Mouse (Mus musculus) ovary, adult 18-20 months (tissue): ENCODE measurements around the gene Frmpd4.

Experiments
- DNase-seq: peaks from one replicate; pipeline ENCODE4 v3.0.0; 2022; ENCODE audit warnings: low spot score, mixed read lengths

Frmpd4 gene

GRCm38 (mm10) chrX:168577131-168577530 lies at the start of gene Frmpd4:
TSS of gene Frmpd4 (minus strand) at chrX:168577231.
- DNase-seq = no peak

- DNase-seq = no peak
These were observed 18.2 kb upstream of the Frmpd4 start for GRCm38 (mm10) chrX:168595193-168595592.

- DNase-seq = no peak
These were observed 7.3 kb upstream of the Frmpd4 start for GRCm38 (mm10) chrX:168584303-168584702.

- DNase-seq = no peak
These were observed 5.2 kb downstream of the Frmpd4 start for GRCm38 (mm10) chrX:168571808-168572207.

- DNase-seq = no peak
These were observed 7.8 kb downstream of the Frmpd4 start for GRCm38 (mm10) chrX:168569231-168569630.

- DNase-seq = no peak
These were observed 71.8 kb downstream of the Frmpd4 start for GRCm38 (mm10) chrX:168505254-168505653.

GRCm38 (mm10) chrX:168455233-168455632 lies 121.8 kb downstream of the Frmpd4 start:
- DNase-seq = no peak

GRCm38 (mm10) chrX:168431206-168431605 lies 145.8 kb downstream of the Frmpd4 start:
- DNase-seq = no peak

GRCm38 (mm10) chrX:168429814-168430213 lies 147.2 kb downstream of the Frmpd4 start:
- DNase-seq = no peak

GRCm38 (mm10) chrX:168415403-168415802 lies 161.6 kb downstream of the Frmpd4 start:
- no peak for DNase-seq

- no peak for DNase-seq
These were observed 173.5 kb downstream of the Frmpd4 start for GRCm38 (mm10) chrX:168403512-168403911.

GRCm38 (mm10) chrX:168350431-168350830 lies 226.6 kb downstream of the Frmpd4 start:
- no peak for DNase-seq

GRCm38 (mm10) chrX:168349320-168350225 lies 227.5 kb downstream of the Frmpd4 start:
- DNase-seq = no peak

- DNase-seq = no peak
These were observed 238.8 kb downstream of the Frmpd4 start for GRCm38 (mm10) chrX:168338212-168338611.

GRCm38 (mm10) chrX:168325161-168325560 lies 251.9 kb downstream of the Frmpd4 start:
- DNase-seq = no peak

GRCm38 (mm10) chrX:168312158-168312557 lies 264.9 kb downstream of the Frmpd4 start:
- no peak for DNase-seq

GRCm38 (mm10) chrX:168310143-168310542 lies 266.9 kb downstream of the Frmpd4 start:
- no peak for DNase-seq

GRCm38 (mm10) chrX:168292506-168292905 lies 284.5 kb downstream of the Frmpd4 start:
- no peak for DNase-seq

- DNase-seq = no peak
These were observed 370.0 kb downstream of the Frmpd4 start for GRCm38 (mm10) chrX:168207034-168207433.

GRCm38 (mm10) chrX:168191944-168192343 lies 385.1 kb downstream of the Frmpd4 start:
- no peak for DNase-seq

GRCm38 (mm10) chrX:168189563-168189962 lies 387.5 kb downstream of the Frmpd4 start:
- no peak for DNase-seq

GRCm38 (mm10) chrX:168163001-168163400 lies 414.0 kb downstream of the Frmpd4 start:
- DNase-seq = no peak

- no peak for DNase-seq
These were observed 418.2 kb downstream of the Frmpd4 start for GRCm38 (mm10) chrX:168158866-168159265.

- DNase-seq = no peak
These were observed 436.0 kb downstream of the Frmpd4 start for GRCm38 (mm10) chrX:168141051-168141450.
